ENCODE assay signal across 18 mouse cellular contexts in the genomic region with DNA sequence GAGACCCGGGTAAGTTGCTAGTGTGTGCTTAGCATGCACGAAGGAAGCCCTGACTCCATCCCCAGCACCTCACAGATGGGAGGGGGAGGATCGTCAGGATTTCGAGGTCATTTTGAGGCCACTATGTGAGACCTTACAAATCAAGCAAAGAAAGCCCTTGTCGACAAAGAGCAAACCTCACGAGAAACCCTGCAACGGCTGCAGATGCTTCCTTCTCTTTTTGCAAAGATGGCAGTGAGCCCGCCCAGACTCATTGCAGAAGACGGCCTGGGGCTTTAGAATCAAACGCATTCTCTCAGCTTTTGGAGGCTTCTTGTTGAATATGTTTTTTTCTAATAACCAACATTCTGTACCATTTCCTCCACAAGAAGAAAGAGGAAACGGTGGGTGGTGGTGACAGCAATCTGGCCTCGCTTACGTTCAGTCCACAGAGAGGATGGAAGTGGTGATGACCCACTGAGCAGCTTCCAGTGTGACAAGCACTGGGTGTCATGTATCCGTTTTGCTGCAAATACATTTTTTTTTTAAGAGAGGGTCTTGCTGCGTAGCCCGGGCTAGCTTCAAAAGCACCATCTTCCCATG. TPM values are rescaled to one million over a fixed set of nuclear protein-coding genes. Genes with fewer than 3 reads are reported as not detected.
A peak's percentile ranks its signal among the peaks of the same experiment; 100 is the strongest.
DNase-seq lines count a peak whose midpoint lies in the region; ATAC-seq and TF ChIP-seq lines count a peak whose summit lies in the region.
"Had no signal": no experiment of that assay in that cellular context is flagged by ENCODE, and none has a peak within 500 bp of the region (broad histone marks: within the 10 kb centered on the region; RNA-seq: fewer than 3 reads in every experiment).

No protein-coding gene starts in this region.

- WGBS in lung, adult 2 months: 45% methylated on average over 16 of the region's 16 CpGs

- peak; percentile 35 for ATAC-seq in CD4-positive, CD25-positive, alpha-beta regulatory T cell, adult 4 months
- peak; percentile 53 for ATAC-seq in common myeloid progenitor, adult 5-6 weeks (replicated peaks; ENCODE audit: low read depth, poor library complexity, severe bottlenecking)

- no peak for TF ChIP-seq POLR2A in lung, adult 2 months (IDR thresholded peaks at IDR 0.05; ENCODE audit: borderline replicate concordance, extremely low read depth, low read depth, low read length)

- H3K4me3 ChIP-seq in lung, adult 2 months (replicated peaks; ENCODE audit: extremely low read depth, low read depth, low read length): no peak overlapping the region
- H3K4me3 ChIP-seq: embryonic facial prominence, embryonic 12.5 days; liver, embryonic 13.5 days had no signal

- peak; percentile 40 for DNase-seq in lung, postnatal 36 days
- no peak for DNase-seq in lung, adult 2 months
- DNase-seq in naive thymus-derived CD4-positive, alpha-beta T cell, adult 2 months (ENCODE audit: low read depth): peak; percentile 41
- DNase-seq in right cerebral cortex, postnatal 25 days: no peak
- no peak for DNase-seq in testis, postnatal 14 days (ENCODE audit: low spot score)
- no peak for DNase-seq in layer of hippocampus, postnatal 36 days
- DNase-seq: adrenal gland, postnatal 10 days; cerebellum, postnatal 36 days; gastrocnemius, postnatal 36 days; liver, embryonic 13.5 days had no signal

- no peak for TF ChIP-seq CTCF in lung, adult 2 months (IDR thresholded peaks at IDR 0.05; ENCODE audit: insufficient read depth, low read length)

- peaks cover 12% of the 10 kb centered on the region for H3K4me1 ChIP-seq in lung, adult 2 months (ENCODE audit: control insufficient read depth, insufficient read depth, low read length)

RNA-seq across cellular contexts. Expression of a gene that starts 2.9 kb away (rescaled TPM):
- polyA plus RNA-seq in lung, adult 2 months (2012; rRNA removed): 34.1 and 47.6 TPM in 2 replicates
- 100 to 1,000 TPM; 139 to 161 TPM for polyA plus RNA-seq in CD4-positive, CD25-positive, alpha-beta regulatory T cell, adult 4 months (2017; shearing (Covaris generic))
- 139 and 158 TPM in 2 replicates for total RNA-seq in common myeloid progenitor, adult 5-6 weeks (2017)
- total RNA-seq in layer of hippocampus, postnatal 36 days (2021): 10 to 100 TPM; 67.2 to 69.7 TPM

RNA-seq across cellular contexts. Expression of a gene that starts 20.9 kb away (rescaled TPM):
- 0.06 TPM in 1 of 2 replicates, not detected in the other for polyA plus RNA-seq in lung, adult 2 months (2012; rRNA removed)
- polyA plus RNA-seq in CD4-positive, CD25-positive, alpha-beta regulatory T cell, adult 4 months (2017; shearing (Covaris generic)): 1 to 10 TPM; 3.9 to 4.7 TPM
- total RNA-seq in common myeloid progenitor, adult 5-6 weeks (2017): 0.05 TPM in 1 of 2 replicates, not detected in the other
- not detected for total RNA-seq in layer of hippocampus, postnatal 36 days (2021)
- total RNA-seq: adrenal gland, postnatal 10 days; gastrocnemius, postnatal 36 days; layer of hippocampus, adult 8-10 months; left cerebral cortex, postnatal 14 days; megakaryocyte-erythroid progenitor cell, adult 5-6 weeks had no signal

RNA-seq across cellular contexts. Expression of a gene that starts 34.9 kb away (rescaled TPM):
- polyA plus RNA-seq in lung, adult 2 months (2012; rRNA removed): 0.25 and 0.26 TPM in 2 replicates
- 1 to 10 TPM; 1.6 to 2.5 TPM for polyA plus RNA-seq in CD4-positive, CD25-positive, alpha-beta regulatory T cell, adult 4 months (2017; shearing (Covaris generic))
- total RNA-seq in common myeloid progenitor, adult 5-6 weeks (2017): 0.63 TPM in 1 of 2 replicates, not detected in the other
- total RNA-seq in layer of hippocampus, postnatal 36 days (2021): not detected
- total RNA-seq: left cerebral cortex, postnatal 14 days had no signal
- polyA plus RNA-seq: heart, postnatal 0 days; kidney, embryonic 14.5 days; liver, embryonic 13.5 days had no signal

RNA-seq across cellular contexts. Expression of a gene that starts 43.9 kb away (rescaled TPM):
- 3.4 and 7.6 TPM in 2 replicates for polyA plus RNA-seq in lung, adult 2 months (2012; rRNA removed)
- 10 to 100 TPM in 1 of 2 experiments, 1 to 10 TPM in 1; 6.8 to 10.5 TPM for polyA plus RNA-seq in CD4-positive, CD25-positive, alpha-beta regulatory T cell, adult 4 months (2017; shearing (Covaris generic))
- 0.44 and 1.5 TPM in 2 replicates for total RNA-seq in common myeloid progenitor, adult 5-6 weeks (2017)
- total RNA-seq in layer of hippocampus, postnatal 36 days (2021): under 1 TPM; 0.35 TPM
- total RNA-seq: megakaryocyte-erythroid progenitor cell, adult 5-6 weeks had no signal

Comparison
In these comparisons a context has a peak if more than half of its experiments do, and no peak if none do; other contexts are left out.
1. DNase-seq: peak in lung, postnatal 36 days (single experiment) and naive thymus-derived CD4-positive, alpha-beta T cell, adult 2 months (single experiment); none in lung, adult 2 months (single experiment), right cerebral cortex, postnatal 25 days (single experiment), testis, postnatal 14 days (single experiment) and layer of hippocampus, postnatal 36 days (0 of 2).